Mouse (Mus musculus) liver, embryonic 14 days (tissue): ENCODE results near the gene Slc5a12. TPM values are rescaled to one million over a fixed set of nuclear protein-coding genes. Genes with fewer than 3 reads are reported as not detected.

ENCODE experiments used
- polyA plus RNA-seq: library from polyadenylated mRNA; depleted of rRNA; stranded (reverse); fragments of >200 nt; gene quantifications from 2 replicates; pipeline ENCODE4 v1.2.3, GENCODE M21; 2012; rRNA removed

The Slc5a12 gene
- polyA plus RNA-seq: not detected in 2 replicates

GRCm38 (mm10) chr2:110596932-110597331 is at the start of gene Slc5a12:
Slc5a12 (plus strand) TSS chr2:110597298.

Other genes with a start within 250 kb of the Slc5a12 start
- 0.18 and 1.0 TPM in 2 replicates for gene Fibin, start 234.1 kb upstream of the Slc5a12 start, polyA plus RNA-seq
- not detected in 2 replicates for gene Muc15, start 124.0 kb downstream of the Slc5a12 start, polyA plus RNA-seq